Mouse (Mus musculus) urinary bladder, postnatal 25 days (tissue): ENCODE measurements around the gene Ppp1r12a.

Source experiments
- DNase-seq: peaks from one replicate; pipeline ENCODE4 v3.0.0; 2022; ENCODE audit warnings: low spot score

The Ppp1r12a gene

DNA sequence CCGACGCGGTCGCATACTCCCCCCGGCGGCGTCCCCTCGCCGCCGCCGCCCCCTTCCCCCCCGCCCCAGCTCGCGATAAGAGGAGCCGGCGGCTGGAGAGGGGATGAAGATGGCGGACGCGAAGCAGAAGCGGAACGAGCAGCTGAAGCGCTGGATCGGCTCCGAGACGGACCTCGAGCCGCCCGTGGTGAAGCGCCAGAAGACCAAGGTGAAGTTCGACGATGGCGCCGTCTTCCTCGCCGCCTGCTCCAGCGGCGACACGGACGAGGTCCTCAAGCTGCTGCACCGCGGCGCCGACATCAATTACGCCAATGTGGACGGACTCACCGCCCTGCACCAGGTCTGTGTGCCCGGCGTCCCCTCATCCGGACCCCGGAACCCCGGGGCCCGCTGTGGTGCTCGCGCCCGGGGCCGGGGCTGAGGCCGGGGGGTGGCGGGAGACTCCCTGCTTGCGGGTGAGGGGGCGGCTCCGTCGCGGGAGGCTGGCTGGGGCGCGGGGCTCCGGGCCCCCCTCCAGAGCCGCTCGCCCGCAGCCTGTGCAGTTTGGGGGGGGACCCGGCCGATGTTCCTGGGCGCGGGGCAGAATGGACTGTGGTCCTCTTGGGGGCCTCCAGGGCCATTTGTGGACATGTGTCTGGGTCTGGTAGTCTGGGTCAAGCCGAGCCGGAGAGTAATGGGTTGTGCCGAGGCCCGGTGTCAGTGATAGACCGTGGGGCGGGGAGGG is 466 bp downstream of the Ppp1r12a start:
- DNase-seq = peak; percentile 49

DNA sequence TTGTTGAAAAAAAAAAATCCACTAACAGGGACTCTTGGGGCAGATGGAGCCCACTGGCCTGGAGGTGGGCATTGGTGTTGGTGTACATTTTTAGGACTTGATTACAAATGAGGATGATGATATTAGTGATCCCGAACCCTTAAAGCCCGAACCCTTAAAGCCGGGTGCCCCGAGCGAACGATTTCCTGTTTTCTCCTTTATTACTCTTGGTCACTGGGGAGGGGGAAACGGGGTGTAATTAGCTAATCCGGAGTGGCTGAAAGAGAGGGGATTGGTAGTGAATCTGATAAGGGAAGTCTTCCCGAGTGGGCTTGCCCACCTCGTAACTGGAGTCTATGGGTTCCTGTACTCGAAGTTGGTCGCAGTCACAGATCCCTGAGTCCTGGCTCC is 1.0 kb downstream of the Ppp1r12a start:
- no peak for DNase-seq

DNA sequence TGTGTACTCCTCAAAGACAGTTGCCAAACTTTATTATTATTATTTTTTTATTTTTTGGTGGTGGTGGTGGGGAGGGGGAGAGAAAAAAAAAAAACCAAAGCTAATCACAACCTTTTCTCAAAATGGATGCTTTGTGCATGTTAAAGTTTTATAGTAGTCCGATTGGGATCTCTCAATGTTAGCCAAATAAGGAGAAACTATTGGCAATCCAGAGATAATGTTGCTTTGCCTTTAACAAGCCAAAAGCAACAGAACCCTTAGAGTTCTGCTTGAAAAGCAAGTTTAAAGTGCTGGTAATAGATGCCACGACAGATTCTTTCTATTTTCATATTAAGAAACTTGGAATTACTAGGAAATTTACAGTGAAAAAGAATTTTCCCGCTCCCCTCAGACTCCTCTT is 1.5 kb downstream of the Ppp1r12a start:
- DNase-seq = no peak

DNA sequence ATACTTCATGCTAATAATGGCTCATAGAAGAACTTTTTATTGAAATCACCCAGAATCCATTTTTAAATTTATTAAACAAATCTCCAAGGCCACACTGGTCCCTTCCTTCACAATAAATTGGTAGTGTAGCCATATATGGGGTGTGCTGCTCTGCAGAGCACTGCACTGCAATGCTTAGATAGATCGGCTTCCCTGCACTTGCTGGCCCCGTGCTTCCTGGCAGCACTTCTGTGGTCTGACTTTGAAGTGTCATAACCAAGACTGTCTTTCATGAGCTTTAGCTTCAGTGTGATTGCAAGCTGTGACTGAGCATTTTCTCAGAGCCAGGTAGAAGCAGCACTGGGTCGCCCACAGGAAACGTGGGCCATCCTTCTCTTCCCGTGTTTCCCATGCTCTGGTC is 5.8 kb downstream of the Ppp1r12a start:
- DNase-seq = no peak

DNA sequence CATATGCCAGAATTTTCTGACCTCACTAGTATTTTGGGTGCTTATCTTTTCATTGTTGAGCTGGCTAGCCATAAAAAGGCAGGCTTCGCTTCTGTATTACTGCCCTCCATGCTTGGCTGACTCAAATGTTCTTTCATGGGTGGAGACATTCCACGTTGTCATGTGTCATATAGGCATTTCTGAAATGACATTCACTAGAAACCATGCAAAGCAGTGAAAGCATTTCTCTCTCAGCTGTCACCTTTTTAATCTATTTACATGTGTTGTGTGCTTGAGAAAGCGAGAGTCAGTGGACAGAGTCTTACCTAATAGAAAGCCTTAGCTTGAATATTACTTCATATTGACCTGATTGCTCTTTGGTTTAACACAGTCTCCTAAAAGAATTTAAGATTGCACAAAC is 8.8 kb downstream of the Ppp1r12a start:
- DNase-seq = no peak

DNA sequence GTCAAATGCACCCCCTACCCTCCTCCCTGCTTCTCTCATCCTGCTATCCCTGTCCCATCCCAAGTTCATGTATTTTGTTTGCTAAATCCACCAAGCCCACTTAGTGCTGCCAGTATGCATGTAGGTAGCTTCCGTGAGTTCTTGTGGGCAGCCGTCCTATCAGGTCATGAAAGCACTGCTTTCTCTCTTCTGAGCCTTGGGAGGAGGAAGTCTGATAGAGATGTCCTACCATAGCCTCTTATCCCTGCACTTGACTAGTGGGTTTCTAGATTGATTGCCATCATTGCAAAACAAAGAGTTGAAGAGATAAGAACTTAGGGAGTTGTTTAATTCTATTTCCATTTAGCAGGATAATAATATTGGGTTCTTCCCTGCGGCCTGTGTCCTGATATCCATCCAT is 9.6 kb downstream of the Ppp1r12a start:
- DNase-seq = no peak

DNA sequence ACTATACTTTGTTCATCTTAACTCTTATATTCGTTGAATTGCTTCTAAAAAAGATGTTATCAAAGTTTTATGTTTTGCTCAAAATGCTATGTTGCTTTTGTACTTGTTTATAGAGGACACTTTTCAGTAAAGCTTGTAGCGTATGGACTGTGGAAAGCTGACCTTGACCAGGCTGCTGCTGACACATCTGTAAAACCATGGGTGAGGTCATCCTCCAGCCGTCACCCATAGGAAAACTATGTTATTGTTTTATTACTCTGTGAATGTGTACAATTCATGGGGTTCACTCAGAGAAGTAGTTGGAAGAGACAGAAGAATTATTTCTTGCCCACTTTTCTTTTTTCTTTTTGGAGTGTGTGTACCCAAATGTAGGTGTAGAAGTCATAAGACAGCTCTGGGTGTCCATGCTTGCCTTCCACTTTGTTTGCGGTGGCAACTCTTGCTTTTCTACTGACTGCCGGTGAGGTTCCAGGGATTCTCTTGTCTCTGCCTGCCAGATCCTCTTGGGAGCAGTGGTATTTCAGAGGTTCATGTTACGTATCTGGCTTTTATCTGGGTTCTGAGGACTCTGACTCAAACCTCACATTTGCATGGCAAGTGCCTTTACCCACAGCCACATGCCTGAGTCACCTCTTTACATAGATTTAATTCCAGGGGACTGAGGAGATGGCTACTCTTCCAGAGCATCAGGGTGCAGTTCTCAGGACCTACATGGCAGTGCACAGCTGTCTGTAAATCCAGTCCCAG is 11.0 kb downstream of the Ppp1r12a start:
- DNase-seq = no peak

DNA sequence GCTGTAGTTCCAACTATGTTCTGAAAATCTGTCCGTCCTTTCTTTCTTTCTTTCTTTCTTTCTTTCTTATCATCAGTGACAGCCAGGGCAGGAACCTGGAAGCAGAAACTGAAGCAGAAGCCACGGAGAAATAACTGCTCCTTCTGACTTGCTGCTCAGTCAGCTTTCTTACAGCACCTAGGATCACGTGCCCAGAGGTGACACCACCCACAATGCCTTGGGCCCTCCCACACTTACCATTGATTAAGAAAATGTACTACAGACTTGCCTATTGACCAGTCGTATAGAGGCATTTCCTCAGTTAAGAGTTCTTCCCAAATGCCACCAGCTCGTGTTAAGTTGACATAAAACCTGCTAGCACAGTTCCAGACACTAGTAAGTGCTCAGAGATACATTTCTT is 12.1 kb downstream of the Ppp1r12a start:
- no peak for DNase-seq

DNA sequence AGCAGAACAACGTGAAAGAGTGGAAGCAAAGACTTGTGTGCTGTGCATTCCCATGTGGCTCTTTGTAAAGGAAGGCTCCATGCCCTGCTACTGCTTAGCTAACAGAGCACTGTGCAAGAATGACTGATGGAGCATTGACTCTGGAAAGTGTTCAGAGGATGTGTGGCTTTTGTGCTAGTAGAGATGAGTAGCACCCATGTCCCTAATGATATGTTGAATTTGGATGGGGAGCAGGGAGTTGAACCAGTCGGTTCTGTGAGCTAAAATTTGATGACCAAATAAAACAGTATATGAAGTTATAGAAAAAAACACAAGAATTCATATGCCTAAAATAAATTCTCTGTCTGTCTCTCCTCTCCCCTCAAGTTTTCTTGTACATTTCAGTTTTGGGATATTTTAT is 13.9 kb downstream of the Ppp1r12a start:
- no peak for DNase-seq

DNA sequence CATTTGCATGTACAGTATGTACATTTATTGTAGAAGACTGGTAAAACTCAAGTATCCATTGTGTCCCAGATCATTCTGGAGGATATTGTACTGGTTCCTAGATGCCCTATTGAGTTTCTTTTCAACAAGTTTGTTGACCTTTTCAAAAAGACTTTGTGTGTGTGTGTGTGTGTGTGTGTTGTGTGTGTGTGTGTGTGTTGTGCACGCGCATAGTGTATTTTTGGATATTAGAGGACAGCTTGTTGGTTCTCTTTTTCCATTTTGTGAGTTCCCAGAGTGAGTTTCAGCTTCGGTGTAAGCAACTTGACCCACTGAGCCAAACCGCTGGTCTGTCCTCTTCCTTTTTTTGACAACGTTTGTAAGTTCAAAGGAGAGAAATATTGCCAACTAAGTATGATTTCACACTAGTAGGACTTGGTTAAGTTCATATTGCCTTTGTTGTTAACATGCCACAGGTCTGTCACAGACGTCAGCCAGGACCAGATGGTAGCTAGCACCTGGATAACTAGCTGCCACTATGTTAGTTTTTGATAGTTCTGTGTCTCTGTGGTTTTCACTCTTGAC is 16.4 kb downstream of the Ppp1r12a start:
- DNase-seq = no peak

DNA sequence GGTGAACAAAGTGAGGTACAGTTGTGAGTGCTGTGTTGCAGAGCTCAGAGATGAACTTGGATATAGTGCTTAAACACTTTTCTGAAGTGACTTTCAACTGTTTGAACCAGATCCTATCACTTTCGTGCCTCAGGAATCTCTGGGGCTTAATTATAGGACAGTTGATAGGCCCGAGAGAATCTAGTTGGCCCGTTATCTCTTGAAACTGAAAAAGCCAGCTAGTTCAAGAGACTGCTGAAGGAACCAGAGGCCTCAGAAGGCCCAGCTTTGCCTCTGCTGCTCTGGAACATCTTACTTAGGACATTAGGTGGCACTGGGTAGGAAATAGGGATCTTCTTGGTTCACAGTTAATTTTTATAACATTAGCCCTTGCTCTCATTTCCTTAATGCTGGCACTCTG is 17.4 kb downstream of the Ppp1r12a start:
- no peak for DNase-seq

DNA sequence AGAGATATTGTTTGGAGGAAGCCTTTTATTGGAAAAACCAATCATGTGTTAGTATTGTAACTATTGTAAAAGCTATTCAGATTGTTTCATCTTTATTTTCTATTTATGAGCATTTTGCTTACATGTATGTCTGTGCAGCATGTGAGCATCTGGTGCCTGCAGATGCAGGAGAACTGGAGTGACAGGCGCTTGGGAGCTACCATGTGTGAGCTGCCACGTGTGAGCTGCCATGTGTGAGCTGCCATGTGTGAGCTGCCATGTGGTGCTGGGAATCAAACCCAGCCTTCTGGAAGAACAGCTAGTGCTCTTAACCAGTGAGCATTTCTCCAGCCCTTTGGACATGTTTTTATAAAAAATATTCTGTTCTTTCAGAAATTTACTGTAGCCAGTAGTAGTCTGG is 18.3 kb downstream of the Ppp1r12a start:
- DNase-seq = no peak

DNA sequence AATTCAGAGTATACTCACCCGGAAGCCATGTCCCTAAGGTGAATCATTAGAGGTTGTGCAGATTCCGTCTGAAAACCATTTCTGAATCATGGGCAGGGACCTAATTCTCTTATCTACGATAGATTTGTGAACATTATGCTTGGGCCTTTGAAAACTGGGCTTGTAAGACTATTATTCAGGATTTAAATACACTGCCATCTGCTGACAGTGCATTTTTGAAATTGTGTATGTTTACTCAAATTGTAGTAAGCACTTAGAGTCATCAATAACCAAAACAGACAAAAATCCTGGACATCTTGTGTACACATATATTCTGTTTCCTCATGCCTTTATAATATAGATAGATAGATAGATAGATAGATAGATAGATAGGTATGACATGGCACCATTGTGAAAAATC is 19.9 kb downstream of the Ppp1r12a start:
- no peak for DNase-seq

DNA sequence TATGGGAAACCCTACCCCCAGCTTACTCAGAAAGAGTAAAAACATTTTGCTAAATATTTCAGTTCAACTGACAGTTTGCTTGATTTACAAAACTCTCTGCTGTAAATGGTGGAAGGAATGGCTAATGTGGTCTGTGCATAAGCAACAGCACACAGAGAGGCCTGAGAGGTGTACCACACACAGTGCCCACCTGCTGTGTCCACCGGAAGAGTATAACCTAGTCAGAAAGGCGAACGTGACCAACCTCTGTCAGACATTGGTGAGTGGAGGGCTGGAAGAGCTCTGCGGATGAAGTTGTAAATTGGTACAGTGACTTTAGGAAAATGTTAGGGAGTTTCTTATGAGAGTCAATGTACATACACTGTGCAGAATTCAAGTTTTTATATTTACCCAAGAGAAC is 20.4 kb downstream of the Ppp1r12a start:
- no peak for DNase-seq

DNA sequence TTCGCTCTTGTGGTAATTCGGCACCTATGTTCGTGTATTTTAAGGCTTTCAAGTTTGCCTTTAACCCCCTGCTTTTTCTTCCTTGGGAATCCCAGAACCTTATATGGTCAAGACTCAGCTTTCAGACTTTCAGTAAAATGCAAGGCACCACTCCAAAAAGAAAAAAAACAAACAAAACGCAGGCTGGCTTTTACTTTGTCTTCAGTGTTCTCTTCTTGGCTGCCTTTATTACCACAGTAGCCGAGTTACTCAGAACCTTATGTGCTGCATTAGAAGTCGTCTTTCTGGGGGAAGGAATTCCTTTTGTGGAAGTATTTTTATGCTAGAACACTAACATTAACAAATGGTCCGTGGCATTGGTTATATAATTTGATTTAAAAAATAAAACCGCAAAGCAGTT is 22.8 kb downstream of the Ppp1r12a start:
- DNase-seq = no peak

DNA sequence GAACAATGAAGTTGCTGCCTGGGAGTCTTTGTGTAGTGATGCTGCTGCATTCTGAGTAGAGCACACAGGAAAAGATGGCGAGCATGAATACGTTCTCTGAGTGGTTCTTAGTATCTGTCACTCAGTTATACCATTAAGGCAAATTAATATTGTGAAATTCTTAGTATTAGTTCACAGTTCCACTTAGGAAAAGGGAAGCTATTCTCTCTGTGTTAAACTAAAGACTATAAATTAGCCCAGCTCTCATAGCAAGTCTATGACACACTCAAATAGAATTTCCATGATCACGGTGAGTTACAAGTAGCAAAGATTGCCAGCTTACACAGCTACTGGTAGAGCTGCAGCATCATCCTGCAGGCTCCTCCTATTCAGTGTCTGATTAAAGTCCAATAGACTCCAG is 23.3 kb downstream of the Ppp1r12a start:
- no peak for DNase-seq

DNA sequence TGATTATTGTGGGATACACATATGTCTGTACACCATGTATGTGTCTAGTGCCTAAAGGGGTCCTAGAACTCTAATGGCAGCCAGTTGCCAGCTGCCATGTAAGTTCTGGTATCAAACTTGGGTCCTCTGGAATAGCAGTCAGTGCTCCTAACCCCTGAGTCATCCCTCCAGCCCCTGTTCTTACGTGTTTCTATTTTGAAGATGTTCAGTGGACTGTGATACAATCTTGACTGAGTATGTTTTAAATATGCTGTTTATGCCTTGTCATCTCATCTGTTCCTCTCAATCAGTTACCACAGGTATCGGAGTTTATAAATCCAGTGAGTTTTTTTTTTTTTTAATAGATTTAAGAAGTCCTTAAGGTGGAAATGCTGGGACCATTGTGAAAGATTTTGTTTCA is 27.3 kb downstream of the Ppp1r12a start:
- DNase-seq = no peak

DNA sequence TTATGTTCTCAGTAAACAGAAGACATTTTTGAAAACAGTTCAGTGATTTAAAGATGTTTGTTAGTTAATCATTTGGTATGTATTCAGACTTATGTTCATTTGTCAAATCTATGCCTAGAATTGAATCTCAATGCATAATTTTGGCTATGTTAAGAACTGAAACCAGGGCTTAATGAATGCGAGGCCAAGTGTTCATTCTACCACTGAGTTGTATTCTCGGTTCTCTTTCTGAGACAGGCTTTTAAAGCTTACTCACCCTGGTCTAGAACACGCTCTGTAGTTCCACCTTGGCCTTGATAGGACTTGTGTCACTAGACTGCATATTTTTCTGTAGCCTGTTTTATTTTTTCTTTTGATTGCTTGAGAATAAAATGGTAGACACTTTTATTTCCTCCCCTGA is 28.0 kb downstream of the Ppp1r12a start:
- no peak for DNase-seq

DNA sequence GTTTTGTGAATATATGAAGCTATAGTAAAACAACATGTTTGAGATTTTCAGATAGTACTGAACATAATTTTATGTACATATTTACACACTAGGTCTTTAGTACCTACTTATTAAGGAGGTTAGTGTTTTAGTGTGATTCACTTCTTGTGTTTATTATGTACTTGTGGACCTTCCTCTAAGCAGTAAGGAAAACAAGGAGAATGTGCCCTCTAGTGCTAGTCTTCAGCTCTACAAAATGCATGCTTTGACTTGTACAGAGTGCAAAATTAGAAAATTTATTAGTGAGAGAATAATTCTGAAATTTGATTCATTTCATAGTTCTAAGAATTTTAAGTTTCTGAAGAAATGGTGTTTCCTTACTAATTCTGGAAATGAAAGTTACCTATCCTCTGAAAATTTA is 28.6 kb downstream of the Ppp1r12a start:
- no peak for DNase-seq

DNA sequence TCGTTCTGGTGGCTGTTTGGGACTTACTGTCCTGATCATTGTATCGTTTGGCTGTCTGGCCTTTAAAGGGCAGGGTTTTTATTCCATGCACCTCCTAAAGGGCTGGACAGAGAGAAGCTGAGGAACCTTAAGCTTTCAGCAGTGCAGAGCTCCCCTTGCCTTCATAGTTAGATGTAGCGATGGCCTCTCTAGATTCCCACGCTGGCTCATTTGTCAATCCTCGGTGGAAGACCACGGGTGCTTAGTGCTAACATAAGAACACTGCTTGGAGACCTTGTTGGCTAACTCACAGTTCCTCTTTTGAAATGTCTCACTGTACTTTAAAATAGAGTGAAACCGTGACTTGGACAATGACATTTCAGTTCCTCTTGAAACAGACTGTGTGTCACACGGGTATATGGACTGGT is 29.4 kb downstream of the Ppp1r12a start:
- DNase-seq = no peak

DNA sequence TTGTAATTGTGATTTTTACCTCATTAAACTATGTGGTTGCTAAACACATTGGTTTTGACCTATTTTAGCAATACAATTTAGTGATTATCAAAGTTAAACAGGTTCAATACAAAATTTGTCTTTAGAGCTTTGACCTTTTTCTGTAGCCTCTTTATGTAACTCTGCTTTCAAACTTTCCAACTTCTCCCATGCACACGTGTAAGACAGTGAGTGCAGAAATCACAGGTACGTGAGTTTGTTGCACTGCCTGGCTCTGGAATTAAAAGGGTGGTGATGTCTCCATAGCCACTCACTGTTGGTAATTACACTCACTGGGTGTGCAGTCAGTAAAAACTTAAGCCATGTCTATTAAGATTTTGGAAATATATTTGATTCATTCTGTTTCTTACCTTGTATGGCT is 30.3 kb downstream of the Ppp1r12a start:
- no peak for DNase-seq

DNA sequence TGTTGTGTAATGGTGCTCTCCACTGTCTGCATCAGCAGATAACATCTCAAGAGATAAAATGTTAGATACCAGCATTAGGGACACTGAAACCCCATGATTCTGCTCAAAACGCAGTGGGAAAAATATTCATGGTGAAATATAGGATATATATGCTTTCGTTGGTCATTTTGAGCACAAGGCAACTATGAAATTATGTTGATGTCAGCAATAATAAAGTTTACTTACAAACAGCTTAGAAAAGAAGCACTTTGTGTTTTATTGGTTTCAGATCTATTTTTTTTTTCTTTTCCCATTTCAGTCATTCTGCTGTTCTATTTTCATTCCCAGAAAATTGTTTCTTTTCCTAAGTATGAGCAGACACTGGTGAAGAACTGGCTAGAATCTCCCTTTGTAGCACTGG is 34.1 kb downstream of the Ppp1r12a start:
- no peak for DNase-seq

DNA sequence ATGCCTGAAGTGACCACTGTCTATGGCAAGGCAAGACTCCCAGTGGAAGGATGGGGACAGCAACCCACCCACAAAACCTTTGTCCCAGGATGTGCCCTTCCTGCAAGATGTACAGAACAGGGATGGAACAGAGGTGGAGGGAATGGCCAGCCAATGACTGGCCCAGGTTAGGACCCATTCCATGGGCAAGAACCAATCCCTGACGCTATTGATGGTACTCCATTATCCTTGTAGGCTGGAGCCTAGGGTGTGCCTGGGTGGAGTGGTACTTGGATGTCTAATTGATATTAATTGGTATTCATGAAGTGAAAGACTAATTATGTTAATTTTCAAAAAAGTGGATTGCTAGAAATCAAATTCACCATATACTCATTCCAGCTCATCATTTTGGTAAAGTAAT is 35.5 kb downstream of the Ppp1r12a start:
- no peak for DNase-seq

DNA sequence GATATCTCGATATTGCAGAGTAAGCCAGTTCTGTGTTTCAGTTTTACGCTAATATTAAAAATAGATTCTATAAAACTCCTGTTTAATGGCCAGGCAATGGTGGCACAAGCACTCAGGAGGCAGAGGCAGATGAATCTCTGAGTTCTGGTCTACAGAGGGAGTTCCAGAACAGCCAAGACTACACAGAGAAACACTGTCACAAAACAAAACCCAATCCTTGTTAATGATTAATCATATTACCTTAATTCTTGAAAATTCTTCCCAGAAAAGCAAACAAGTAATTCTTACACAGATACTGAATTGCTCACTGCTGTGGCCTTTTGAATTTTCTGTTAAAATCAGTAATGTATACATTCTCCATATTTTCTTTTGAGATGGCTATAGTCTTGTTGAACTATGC is 37.0 kb downstream of the Ppp1r12a start:
- no peak for DNase-seq
